Mouse (Mus musculus): ENCODE results near the gene Lpp. TPM values are rescaled to one million over a fixed set of nuclear protein-coding genes. Genes with fewer than 3 reads are reported as not detected.

Lpp gene
- polyA plus RNA-seq, 1 experiment, result 15.0 TPM

GRCm38 (mm10) chr16:24361667-24362066 is 31.6 kb upstream of the Lpp start:
- no peaks in the 10 kb centered on the region for H3K36me3 ChIP-seq (ENCODE audit: control insufficient read depth, insufficient read depth, low read length)
- H3K27ac ChIP-seq (ENCODE audit: control insufficient read depth, insufficient read depth, low read length), result no peak overlapping the region
- H3K27me3 ChIP-seq (ENCODE audit: control insufficient read depth, insufficient read depth, low read length), result no peaks in the 10 kb centered on the region
- WGBS, result 79% methylated on average over 1 of the region's 1 CpGs
- peaks cover 4% of the 10 kb centered on the region; the same call in 1 of the 2 replicates for H3K4me1 ChIP-seq (replicated peaks; ENCODE audit: control insufficient read depth, insufficient read depth, low read length)
- H3K4me3 ChIP-seq (ENCODE audit: control insufficient read depth, insufficient read depth, low read length), result no peak overlapping the region
- TF ChIP-seq POLR2A (IDR thresholded peaks at IDR 0.05; ENCODE audit: control insufficient read depth, extremely low read depth, insufficient read depth, low read length, poor library complexity), result no peak
- no peak for TF ChIP-seq CTCF (IDR thresholded peaks at IDR 0.05; ENCODE audit: borderline replicate concordance, control insufficient read depth, extremely low read depth, insufficient read depth, low read length, poor library complexity)
- no peak for DNase-seq

DNA sequence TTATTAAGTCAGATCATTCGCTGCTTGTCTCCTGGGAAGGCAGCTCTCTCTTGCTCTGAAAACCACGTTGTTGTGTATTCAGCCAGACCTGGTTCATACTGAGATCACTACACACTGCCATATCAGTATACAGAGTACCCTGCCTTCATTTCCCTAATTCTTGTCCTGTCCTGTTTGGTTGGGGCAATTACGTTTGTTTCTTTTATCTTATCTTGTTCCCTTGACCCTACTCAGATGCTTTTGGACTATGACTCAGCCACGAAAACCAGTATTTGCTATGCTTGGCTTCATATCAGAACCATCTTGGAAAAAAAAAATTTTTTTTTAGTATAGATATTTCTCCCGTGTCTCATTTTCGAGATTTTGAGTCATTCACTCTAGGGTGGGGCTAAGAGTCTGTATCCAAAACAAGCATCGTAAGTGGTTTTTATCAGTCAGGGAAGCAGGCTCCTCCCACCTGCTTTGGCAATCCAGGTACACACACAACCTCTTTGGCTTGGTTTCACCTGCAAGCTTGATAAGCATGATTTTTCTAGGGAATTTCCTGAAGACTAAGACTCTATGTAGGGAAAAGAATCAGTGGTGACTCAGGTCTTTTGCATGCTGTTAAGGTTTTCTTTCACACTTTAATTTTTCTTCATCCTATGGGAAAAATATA is 29.1 kb upstream of the Lpp start:
- no peaks in the 10 kb centered on the region for H3K27me3 ChIP-seq (ENCODE audit: control insufficient read depth, insufficient read depth, low read length)
- no peak for DNase-seq
- TF ChIP-seq POLR2A (IDR thresholded peaks at IDR 0.05; ENCODE audit: control insufficient read depth, extremely low read depth, insufficient read depth, low read length, poor library complexity) (no peak), CTCF (IDR thresholded peaks at IDR 0.05; ENCODE audit: borderline replicate concordance, control insufficient read depth, extremely low read depth, insufficient read depth, low read length, poor library complexity) (no peak)
- H3K4me1 ChIP-seq (replicated peaks; ENCODE audit: control insufficient read depth, insufficient read depth, low read length), result no peaks in the 10 kb centered on the region
- H3K4me3 ChIP-seq (ENCODE audit: control insufficient read depth, insufficient read depth, low read length), result no peak overlapping the region
- no peak overlapping the region for H3K27ac ChIP-seq (ENCODE audit: control insufficient read depth, insufficient read depth, low read length)
- no peaks in the 10 kb centered on the region for H3K36me3 ChIP-seq (ENCODE audit: control insufficient read depth, insufficient read depth, low read length)
- WGBS, result 89% methylated on average over 7 of the region's 7 CpGs

DNA sequence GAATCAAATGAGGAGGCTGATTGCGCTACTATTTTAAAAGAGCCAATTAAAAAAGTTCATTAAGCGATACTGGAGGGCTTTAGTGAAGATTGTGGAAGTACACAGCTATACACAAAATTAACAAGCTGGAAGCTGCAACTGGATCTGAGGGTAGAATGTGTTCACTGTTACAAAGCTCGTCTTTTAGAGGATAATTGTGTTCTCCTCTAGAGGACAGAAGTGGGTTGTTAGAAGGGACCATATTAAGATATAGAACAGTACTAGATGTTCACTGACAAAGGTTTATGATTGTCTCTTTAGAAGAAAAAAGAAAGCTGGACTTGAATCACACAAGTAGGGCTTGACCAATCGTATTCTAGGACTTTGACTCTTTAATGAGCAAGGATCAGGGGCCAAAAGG is 27.4 kb upstream of the Lpp start:
- Histone ChIP-seq H3K4me3 (ENCODE audit: control insufficient read depth, insufficient read depth, low read length) (no peak overlapping the region), H3K4me1 (replicated peaks; ENCODE audit: control insufficient read depth, insufficient read depth, low read length) (no peaks in the 10 kb centered on the region), H3K27me3 (ENCODE audit: control insufficient read depth, insufficient read depth, low read length) (no peaks in the 10 kb centered on the region), H3K36me3 (ENCODE audit: control insufficient read depth, insufficient read depth, low read length) (no peaks in the 10 kb centered on the region), H3K27ac (ENCODE audit: control insufficient read depth, insufficient read depth, low read length) (no peak overlapping the region)
- 96% methylated on average over 4 of the region's 4 CpGs for WGBS
- no peak for DNase-seq
- TF ChIP-seq CTCF (IDR thresholded peaks at IDR 0.05; ENCODE audit: borderline replicate concordance, control insufficient read depth, extremely low read depth, insufficient read depth, low read length, poor library complexity) (no peak), POLR2A (IDR thresholded peaks at IDR 0.05; ENCODE audit: control insufficient read depth, extremely low read depth, insufficient read depth, low read length, poor library complexity) (no peak)

DNA sequence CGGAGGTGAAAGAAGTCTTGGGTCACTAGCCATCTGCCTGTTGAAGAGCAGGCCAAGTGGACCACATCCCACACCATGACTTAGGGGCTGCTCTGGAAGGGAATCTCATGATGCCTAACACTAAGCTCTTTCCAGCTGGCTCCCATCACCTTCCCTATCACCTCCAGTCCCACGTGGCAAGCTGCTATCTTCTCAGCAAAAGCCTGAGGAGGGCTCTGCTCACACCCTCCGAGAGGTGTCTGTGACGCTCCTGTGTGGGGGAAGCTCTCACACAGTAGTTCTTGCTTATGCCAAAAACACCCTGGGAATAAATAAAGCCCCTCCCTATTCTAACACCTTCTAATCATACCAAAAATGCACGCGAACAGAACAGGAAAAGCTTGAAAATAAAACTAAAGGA is 26.2 kb upstream of the Lpp start:
- no peak overlapping the region for H3K4me3 ChIP-seq (ENCODE audit: control insufficient read depth, insufficient read depth, low read length)
- no peaks in the 10 kb centered on the region for H3K36me3 ChIP-seq (ENCODE audit: control insufficient read depth, insufficient read depth, low read length)
- no peaks in the 10 kb centered on the region for H3K4me1 ChIP-seq (replicated peaks; ENCODE audit: control insufficient read depth, insufficient read depth, low read length)
- no peaks in the 10 kb centered on the region for H3K27me3 ChIP-seq (ENCODE audit: control insufficient read depth, insufficient read depth, low read length)
- DNase-seq, result no peak
- no peak overlapping the region for H3K27ac ChIP-seq (ENCODE audit: control insufficient read depth, insufficient read depth, low read length)
- no peak for TF ChIP-seq CTCF (IDR thresholded peaks at IDR 0.05; ENCODE audit: borderline replicate concordance, control insufficient read depth, extremely low read depth, insufficient read depth, low read length, poor library complexity)
- no peak for TF ChIP-seq POLR2A (IDR thresholded peaks at IDR 0.05; ENCODE audit: control insufficient read depth, extremely low read depth, insufficient read depth, low read length, poor library complexity)
- WGBS, result 91% methylated on average over 6 of the region's 6 CpGs

- Histone ChIP-seq H3K4me1 (replicated peaks; ENCODE audit: control insufficient read depth, insufficient read depth, low read length) (no peaks in the 10 kb centered on the region), H3K4me3 (ENCODE audit: control insufficient read depth, insufficient read depth, low read length) (no peak overlapping the region), H3K36me3 (ENCODE audit: control insufficient read depth, insufficient read depth, low read length) (no peaks in the 10 kb centered on the region), H3K27me3 (ENCODE audit: control insufficient read depth, insufficient read depth, low read length) (no peaks in the 10 kb centered on the region), H3K27ac (ENCODE audit: control insufficient read depth, insufficient read depth, low read length) (no peak overlapping the region)
- WGBS, result 83% methylated on average over 7 of the region's 7 CpGs
- TF ChIP-seq POLR2A (IDR thresholded peaks at IDR 0.05; ENCODE audit: control insufficient read depth, extremely low read depth, insufficient read depth, low read length, poor library complexity), result no peak
- no peak for TF ChIP-seq CTCF (IDR thresholded peaks at IDR 0.05; ENCODE audit: borderline replicate concordance, control insufficient read depth, extremely low read depth, insufficient read depth, low read length, poor library complexity)
- no peak for DNase-seq
Measured at GRCm38 (mm10) chr16:24367506-24367905, 25.8 kb upstream of the Lpp start.

GRCm38 (mm10) chr16:24376478-24376877 is 16.8 kb upstream of the Lpp start:
- Histone ChIP-seq H3K4me3 (ENCODE audit: control insufficient read depth, insufficient read depth, low read length) (no peak overlapping the region), H3K36me3 (ENCODE audit: control insufficient read depth, insufficient read depth, low read length) (no peaks in the 10 kb centered on the region), H3K4me1 (replicated peaks; ENCODE audit: control insufficient read depth, insufficient read depth, low read length) (0 out of 2 replicates have a peak, but pooled peaks cover 3% of the 10 kb centered on the region), H3K27me3 (ENCODE audit: control insufficient read depth, insufficient read depth, low read length) (no peaks in the 10 kb centered on the region), H3K27ac (ENCODE audit: control insufficient read depth, insufficient read depth, low read length) (no peak overlapping the region)
- no peak for TF ChIP-seq POLR2A (IDR thresholded peaks at IDR 0.05; ENCODE audit: control insufficient read depth, extremely low read depth, insufficient read depth, low read length, poor library complexity)
- TF ChIP-seq CTCF (IDR thresholded peaks at IDR 0.05; ENCODE audit: borderline replicate concordance, control insufficient read depth, extremely low read depth, insufficient read depth, low read length, poor library complexity), result no peak
- DNase-seq, result no peak

GRCm38 (mm10) chr16:24390596-24390995 is 2.7 kb upstream of the Lpp start:
- Histone ChIP-seq H3K27me3 (ENCODE audit: control insufficient read depth, insufficient read depth, low read length) (no peaks in the 10 kb centered on the region), H3K27ac (ENCODE audit: control insufficient read depth, insufficient read depth, low read length) (no peak overlapping the region; the same call in 1 of the 2 replicates), H3K36me3 (ENCODE audit: control insufficient read depth, insufficient read depth, low read length) (no peaks in the 10 kb centered on the region), H3K4me1 (replicated peaks; ENCODE audit: control insufficient read depth, insufficient read depth, low read length) (peaks cover 34% of the 10 kb centered on the region), H3K4me3 (ENCODE audit: control insufficient read depth, insufficient read depth, low read length) (no peak overlapping the region)
- WGBS, result 98% methylated on average over 5 of the region's 5 CpGs
- TF ChIP-seq POLR2A (IDR thresholded peaks at IDR 0.05; ENCODE audit: control insufficient read depth, extremely low read depth, insufficient read depth, low read length, poor library complexity) (no peak), CTCF (IDR thresholded peaks at IDR 0.05; ENCODE audit: borderline replicate concordance, control insufficient read depth, extremely low read depth, insufficient read depth, low read length, poor library complexity) (no peak)
- DNase-seq, result no peak

All from thymus, adult 2 months (tissue).